Mouse (Mus musculus): Measurements from ENCODE around the gene Mast4. TPM values are rescaled to one million over a fixed set of nuclear protein-coding genes. Genes with fewer than 3 reads are reported as not detected.

The Mast4 gene
- polyA plus RNA-seq, 1 experiment from 2014 or later, result 31.8 TPM

DNA sequence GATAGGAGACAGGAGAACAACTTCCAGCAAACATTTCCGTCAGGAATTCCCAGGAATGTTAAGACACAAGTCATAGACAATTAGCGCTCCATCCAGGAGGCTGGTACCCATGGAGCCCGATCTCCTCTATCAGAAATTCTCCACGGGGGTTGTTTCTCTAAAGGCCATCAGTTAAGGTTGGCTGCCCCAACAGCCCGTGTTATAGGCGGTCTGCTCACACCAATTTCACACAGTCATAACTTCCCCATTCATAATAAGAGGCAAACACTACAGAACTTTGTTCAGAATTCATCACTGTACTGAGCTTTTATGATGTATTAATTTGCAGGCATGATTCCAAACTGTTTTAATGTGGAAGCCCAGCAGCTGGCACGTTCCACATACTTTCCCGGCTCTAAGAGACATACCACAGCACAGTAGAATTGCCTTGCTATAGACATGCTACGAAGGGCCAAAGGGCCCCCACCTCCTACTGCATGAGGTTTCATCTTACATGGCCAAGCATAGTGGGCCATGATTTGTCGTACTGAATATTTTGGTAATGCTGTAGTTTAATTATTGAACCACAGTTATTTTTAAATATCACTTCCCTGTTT, 19.1 kb downstream of the Mast4 start:
- H3K4me2 ChIP-seq, result no peak overlapping the region
- H3K9me3 ChIP-seq, result no peaks in the 10 kb centered on the region
- no peak overlapping the region for H3K27ac ChIP-seq
- 48% methylated on average over 10 of the region's 10 CpGs for WGBS
- no peak overlapping the region for H3K9ac ChIP-seq
- no peaks in the 10 kb centered on the region for H3K4me1 ChIP-seq
- H3K36me3 ChIP-seq, result no peaks in the 10 kb centered on the region
- ATAC-seq (ENCODE audit: borderline replicate concordance, extremely low read depth, low FRiP score, low TSS enrichment), result no peak
- H3K4me3 ChIP-seq, result no peak overlapping the region
- no peaks in the 10 kb centered on the region for H3K27me3 ChIP-seq

DNA sequence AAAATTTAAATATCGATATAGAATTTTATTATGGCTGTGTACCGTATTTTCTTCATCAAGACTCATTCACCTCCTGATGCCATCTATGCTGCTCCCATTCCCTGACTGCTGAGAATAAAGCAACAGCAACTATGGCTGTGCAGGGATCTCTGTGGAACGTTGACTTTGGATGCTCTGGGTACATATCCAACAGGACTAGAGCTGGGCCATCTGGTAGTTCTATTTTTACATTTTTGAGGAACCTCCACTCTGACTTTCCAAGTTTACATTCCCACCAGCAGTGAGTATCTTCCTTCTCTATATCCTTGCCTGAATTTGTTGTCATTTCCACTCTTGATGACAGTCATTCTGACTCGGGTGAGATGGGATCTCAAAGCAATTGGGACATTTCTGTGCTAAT, 26.0 kb downstream of the Mast4 start:
- 82% methylated on average over 4 of the region's 4 CpGs for WGBS
- Histone ChIP-seq H3K36me3 (no peaks in the 10 kb centered on the region), H3K4me3 (no peak overlapping the region), H3K9me3 (no peaks in the 10 kb centered on the region), H3K27me3 (no peaks in the 10 kb centered on the region), H3K9ac (no peak overlapping the region), H3K4me1 (no peaks in the 10 kb centered on the region), H3K27ac (no peak overlapping the region), H3K4me2 (no peak overlapping the region)
- ATAC-seq (ENCODE audit: borderline replicate concordance, extremely low read depth, low FRiP score, low TSS enrichment), result no peak

DNA sequence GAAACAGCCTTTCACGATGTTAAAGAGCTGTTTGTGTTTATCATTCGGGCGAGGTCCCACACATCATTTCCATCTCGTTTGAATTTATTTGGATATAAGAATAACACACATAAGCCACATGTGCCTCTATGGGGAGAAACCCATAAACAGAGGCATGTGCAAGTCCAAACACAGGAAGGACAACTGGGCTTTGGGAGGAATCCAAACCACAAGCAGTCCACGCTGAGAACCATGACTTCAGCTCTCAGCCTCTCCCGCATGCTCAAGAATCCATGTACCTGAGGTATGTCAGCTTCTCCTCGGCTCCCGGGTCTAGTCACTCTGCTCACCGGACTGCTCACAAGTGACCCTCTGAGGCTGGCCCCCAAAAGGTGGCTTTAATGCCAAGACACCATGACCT, 30.5 kb downstream of the Mast4 start:
- no peaks in the 10 kb centered on the region for H3K9me3 ChIP-seq
- WGBS, result 66% methylated on average over 9 of the region's 9 CpGs
- H3K36me3 ChIP-seq, result no peaks in the 10 kb centered on the region
- H3K9ac ChIP-seq, result no peak overlapping the region
- H3K27me3 ChIP-seq, result no peaks in the 10 kb centered on the region
- H3K4me1 ChIP-seq, result no peaks in the 10 kb centered on the region
- no peak overlapping the region for H3K27ac ChIP-seq
- ATAC-seq (ENCODE audit: borderline replicate concordance, extremely low read depth, low FRiP score, low TSS enrichment), result no peak
- H3K4me3 ChIP-seq, result no peak overlapping the region
- no peak overlapping the region for H3K4me2 ChIP-seq

DNA sequence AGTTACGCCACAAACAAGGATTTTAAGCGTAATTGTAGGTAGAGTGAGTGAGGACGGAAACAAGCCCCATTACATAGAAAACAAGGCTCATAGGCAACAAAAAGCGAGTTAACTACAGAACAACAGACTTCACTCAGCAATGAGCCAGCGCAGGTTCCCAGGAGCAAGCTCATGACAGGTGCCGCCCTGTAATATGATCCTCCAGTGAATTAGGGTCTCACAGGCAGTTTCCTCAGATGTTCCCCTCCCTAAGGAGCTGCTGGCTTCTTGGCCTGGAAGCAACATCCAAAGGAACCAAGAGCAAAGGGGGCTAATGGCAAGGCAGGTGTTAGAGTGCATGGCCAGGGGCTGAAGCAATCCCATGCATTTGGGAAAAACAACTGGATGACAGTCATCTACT, 31.8 kb downstream of the Mast4 start:
- no peaks in the 10 kb centered on the region for H3K27me3 ChIP-seq
- no peaks in the 10 kb centered on the region for H3K9me3 ChIP-seq
- no peak overlapping the region for H3K9ac ChIP-seq
- no peak for ATAC-seq (ENCODE audit: borderline replicate concordance, extremely low read depth, low FRiP score, low TSS enrichment)
- 52% methylated on average over 6 of the region's 6 CpGs for WGBS
- H3K4me2 ChIP-seq, result no peak overlapping the region
- H3K27ac ChIP-seq, result no peak overlapping the region
- H3K4me3 ChIP-seq, result no peak overlapping the region
- H3K4me1 ChIP-seq, result no peaks in the 10 kb centered on the region
- H3K36me3 ChIP-seq, result no peaks in the 10 kb centered on the region

DNA sequence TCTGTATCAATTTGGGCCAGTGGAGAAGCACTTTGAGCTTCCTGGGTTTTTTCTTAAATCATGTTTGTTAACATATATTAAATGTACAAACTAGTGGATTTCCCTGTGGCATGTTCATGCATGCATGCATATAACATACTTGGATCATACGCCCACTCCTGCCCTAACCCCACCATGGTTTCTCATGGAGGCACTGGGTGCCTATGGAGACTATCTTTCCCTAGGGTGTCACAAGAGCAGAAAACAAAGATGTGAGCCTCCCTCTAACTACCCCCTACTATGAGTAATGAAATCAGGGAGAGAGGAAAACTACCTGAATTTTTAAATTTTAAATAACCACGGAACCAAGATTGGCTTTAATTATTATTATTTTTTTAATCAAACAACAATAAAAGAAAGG, 32.2 kb downstream of the Mast4 start:
- Histone ChIP-seq H3K27me3 (no peaks in the 10 kb centered on the region), H3K9me3 (no peaks in the 10 kb centered on the region), H3K27ac (no peak overlapping the region), H3K9ac (no peak overlapping the region), H3K4me2 (no peak overlapping the region), H3K4me3 (no peak overlapping the region), H3K36me3 (no peaks in the 10 kb centered on the region), H3K4me1 (no peaks in the 10 kb centered on the region)
- WGBS, result 86% methylated on average over 2 of the region's 2 CpGs
- no peak for ATAC-seq (ENCODE audit: borderline replicate concordance, extremely low read depth, low FRiP score, low TSS enrichment)

DNA sequence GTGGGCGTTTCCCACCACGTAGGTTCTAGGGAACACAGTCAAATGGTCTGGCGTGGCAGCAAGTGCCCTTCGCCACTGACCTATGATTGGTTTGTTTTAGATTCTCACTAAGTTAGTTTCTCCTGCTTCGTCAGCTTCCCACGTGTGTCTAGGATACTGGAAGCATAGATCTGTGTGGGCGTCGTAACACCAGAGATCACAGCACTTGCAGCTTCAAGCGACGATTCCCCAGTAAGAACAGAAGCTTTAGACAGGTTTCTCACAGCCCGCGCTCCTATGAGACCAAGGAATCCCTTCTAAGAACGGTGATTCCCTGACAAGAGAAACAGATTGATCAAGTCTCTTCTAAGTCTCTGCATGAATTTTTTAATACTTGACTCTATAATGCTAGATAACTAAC, 39.9 kb downstream of the Mast4 start:
- Histone ChIP-seq H3K27me3 (no peaks in the 10 kb centered on the region), H3K27ac (no peak overlapping the region), H3K4me1 (no peaks in the 10 kb centered on the region), H3K9me3 (no peaks in the 10 kb centered on the region), H3K9ac (no peak overlapping the region), H3K36me3 (no peaks in the 10 kb centered on the region), H3K4me3 (no peak overlapping the region), H3K4me2 (no peak overlapping the region)
- no peak for ATAC-seq (ENCODE audit: borderline replicate concordance, extremely low read depth, low FRiP score, low TSS enrichment)
- WGBS, result 75% methylated on average over 13 of the region's 13 CpGs

DNA sequence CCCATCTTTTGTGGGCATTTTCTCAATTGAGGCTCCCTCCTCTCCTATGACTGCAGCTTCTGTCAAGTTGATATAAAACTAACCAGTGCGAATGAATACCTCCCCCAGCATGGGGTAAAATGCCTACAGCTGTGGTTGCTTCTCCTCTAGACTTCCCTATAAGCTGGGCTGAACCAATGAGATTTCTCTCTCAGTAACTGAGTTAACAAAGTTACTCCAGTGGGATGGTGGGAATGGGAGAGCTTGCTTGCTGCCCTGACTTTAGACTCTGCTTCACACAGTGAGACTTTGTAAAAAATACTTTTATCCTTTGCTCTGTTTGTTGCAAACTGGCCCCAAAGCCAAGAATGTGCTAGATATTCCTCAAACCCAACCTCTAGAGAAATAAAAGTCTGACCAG, 41.2 kb downstream of the Mast4 start:
- no peak overlapping the region for H3K4me2 ChIP-seq
- no peak for ATAC-seq (ENCODE audit: borderline replicate concordance, extremely low read depth, low FRiP score, low TSS enrichment)
- no peak overlapping the region for H3K4me3 ChIP-seq
- no peaks in the 10 kb centered on the region for H3K9me3 ChIP-seq
- no peaks in the 10 kb centered on the region for H3K36me3 ChIP-seq
- no peaks in the 10 kb centered on the region for H3K27me3 ChIP-seq
- H3K27ac ChIP-seq, result no peak overlapping the region
- H3K9ac ChIP-seq, result no peak overlapping the region
- no peaks in the 10 kb centered on the region for H3K4me1 ChIP-seq
- 92% methylated on average over 1 of the region's 1 CpGs for WGBS

DNA sequence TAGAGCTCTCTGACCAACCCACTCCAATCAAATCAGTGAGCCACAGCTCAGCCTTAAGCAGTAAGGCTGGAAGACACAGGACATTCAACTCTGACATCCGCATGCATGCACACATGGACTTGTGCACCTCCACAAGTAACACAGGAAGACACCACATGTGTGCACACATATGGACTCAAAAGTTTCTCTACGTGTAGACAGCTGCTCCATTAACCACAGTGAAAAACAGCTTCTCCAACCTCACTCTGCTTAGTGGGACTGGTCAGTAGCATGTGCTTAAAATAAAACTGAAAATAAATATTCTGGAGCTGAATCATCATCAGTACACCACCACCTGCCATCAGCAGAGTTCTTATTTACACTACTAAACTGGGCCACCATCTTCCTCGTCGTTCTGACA, 43.2 kb downstream of the Mast4 start:
- ATAC-seq (ENCODE audit: borderline replicate concordance, extremely low read depth, low FRiP score, low TSS enrichment), result no peak
- 64% methylated on average over 4 of the region's 4 CpGs for WGBS
- no peaks in the 10 kb centered on the region for H3K4me1 ChIP-seq
- no peaks in the 10 kb centered on the region for H3K9me3 ChIP-seq
- no peak overlapping the region for H3K4me3 ChIP-seq
- no peak overlapping the region for H3K9ac ChIP-seq
- H3K36me3 ChIP-seq, result no peaks in the 10 kb centered on the region
- no peak overlapping the region for H3K4me2 ChIP-seq
- H3K27me3 ChIP-seq, result no peaks in the 10 kb centered on the region
- no peak overlapping the region for H3K27ac ChIP-seq

DNA sequence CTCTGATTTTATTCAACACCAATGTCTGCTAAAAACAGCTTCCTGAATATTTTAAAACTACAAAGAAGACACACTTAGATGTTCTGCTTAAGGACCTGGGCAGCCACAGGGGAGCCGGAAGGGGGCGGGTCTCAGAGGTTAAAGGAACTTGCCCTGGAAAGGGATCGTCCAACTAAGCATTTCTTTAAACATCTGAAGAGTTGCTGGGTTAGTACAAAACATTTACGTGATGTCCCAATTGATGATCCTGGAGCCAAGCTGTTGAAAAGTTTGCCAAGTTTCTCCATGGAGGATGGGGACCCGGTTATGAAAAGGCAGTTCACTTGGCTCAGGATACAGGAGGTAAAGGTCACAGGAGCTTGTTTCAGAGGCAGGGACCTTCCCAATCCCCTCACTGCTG, 48.5 kb downstream of the Mast4 start:
- no peak for ATAC-seq (ENCODE audit: borderline replicate concordance, extremely low read depth, low FRiP score, low TSS enrichment)

DNA sequence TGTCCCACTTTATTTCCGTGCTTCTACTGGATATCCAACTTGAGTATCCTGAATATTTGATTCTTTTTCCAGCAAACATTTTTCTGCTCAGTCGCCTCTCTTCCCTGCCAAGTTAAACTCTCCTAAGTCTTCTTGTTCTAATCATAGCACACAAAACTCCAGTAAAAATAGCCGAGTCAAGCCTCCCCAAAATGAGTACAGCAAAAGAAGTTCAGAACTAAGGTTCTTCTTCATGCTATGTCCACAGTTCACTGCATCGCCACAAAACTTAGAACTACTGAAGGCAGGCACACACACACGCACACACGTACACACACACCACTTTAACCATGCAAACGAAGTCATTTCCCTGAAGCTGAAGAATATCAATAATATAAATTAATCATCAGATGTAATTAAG, 49.3 kb downstream of the Mast4 start:
- ATAC-seq (ENCODE audit: borderline replicate concordance, extremely low read depth, low FRiP score, low TSS enrichment), result no peak
- 81% methylated on average over 7 of the region's 7 CpGs for WGBS
- Histone ChIP-seq H3K9me3 (no peaks in the 10 kb centered on the region), H3K4me3 (no peak overlapping the region), H3K36me3 (no peaks in the 10 kb centered on the region), H3K27ac (no peak overlapping the region), H3K4me1 (no peaks in the 10 kb centered on the region), H3K27me3 (no peaks in the 10 kb centered on the region), H3K4me2 (no peak overlapping the region), H3K9ac (no peak overlapping the region)

More for the DNA sequence above, 48.5 kb downstream of the Mast4 start:
- H3K9ac ChIP-seq, result no peak overlapping the region
- no peaks in the 10 kb centered on the region for H3K27me3 ChIP-seq
- no peak overlapping the region for H3K27ac ChIP-seq
- H3K9me3 ChIP-seq, result no peaks in the 10 kb centered on the region
- H3K4me2 ChIP-seq, result no peak overlapping the region
- WGBS, result 72% methylated on average over 5 of the region's 5 CpGs
- H3K4me1 ChIP-seq, result no peaks in the 10 kb centered on the region
- H3K4me3 ChIP-seq, result no peak overlapping the region
- H3K36me3 ChIP-seq, result no peaks in the 10 kb centered on the region

DNA sequence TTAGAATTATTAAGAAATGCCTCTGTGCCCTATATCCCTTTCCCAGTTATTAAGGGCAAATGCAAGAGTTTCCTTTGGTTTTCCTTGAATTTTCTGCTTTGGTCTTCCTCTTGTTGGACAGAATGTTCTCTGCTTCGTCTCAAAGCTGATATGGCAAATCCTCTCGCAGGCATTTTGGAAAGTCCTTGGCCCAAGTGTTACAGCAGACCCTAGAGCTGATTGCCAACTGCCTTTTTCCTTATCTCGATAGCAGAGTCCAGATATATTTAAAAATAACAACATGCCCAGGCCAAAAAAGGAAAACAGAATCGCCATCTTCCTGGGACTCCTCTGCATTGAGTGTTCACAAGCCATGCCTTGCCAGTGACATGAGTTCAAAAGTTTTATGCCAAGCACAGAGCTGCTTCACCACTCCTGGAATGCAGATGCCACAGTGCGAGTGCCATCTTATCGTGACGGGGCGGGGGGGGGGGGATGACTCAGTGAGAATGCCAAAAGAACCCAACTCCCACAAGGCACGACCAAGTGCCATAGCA, 63.4 kb downstream of the Mast4 start:
- H3K27ac ChIP-seq, result no peak overlapping the region
- 78% methylated on average over 9 of the region's 9 CpGs for WGBS
- no peak for ATAC-seq (ENCODE audit: borderline replicate concordance, extremely low read depth, low FRiP score, low TSS enrichment)

DNA sequence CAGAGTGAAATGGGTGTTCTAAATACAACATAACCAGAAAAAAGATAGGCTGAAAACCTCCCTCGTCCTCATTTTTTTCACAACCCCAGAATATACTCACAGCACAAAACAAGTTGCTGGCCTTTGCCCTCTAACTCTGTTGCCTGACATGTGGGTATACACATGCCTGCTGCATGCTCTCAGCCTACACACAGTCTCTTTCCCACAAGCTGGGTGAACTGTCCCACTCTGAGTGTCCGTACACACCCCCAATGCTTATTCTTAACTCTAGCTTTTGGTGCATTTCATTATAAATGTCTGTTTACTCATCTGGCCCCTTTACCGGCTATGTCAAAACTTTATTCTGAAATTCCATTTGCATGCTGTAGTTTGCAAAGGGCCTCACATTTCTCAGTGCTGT, 71.6 kb downstream of the Mast4 start:
- H3K36me3 ChIP-seq, result no peaks in the 10 kb centered on the region
- no peaks in the 10 kb centered on the region for H3K9me3 ChIP-seq
- H3K27ac ChIP-seq, result no peak overlapping the region
- no peak overlapping the region for H3K4me2 ChIP-seq
- H3K4me1 ChIP-seq, result no peaks in the 10 kb centered on the region
- 36% methylated on average over 3 of the region's 3 CpGs for WGBS
- no peaks in the 10 kb centered on the region for H3K27me3 ChIP-seq
- H3K9ac ChIP-seq, result no peak overlapping the region
- ATAC-seq (ENCODE audit: borderline replicate concordance, extremely low read depth, low FRiP score, low TSS enrichment), result no peak
- H3K4me3 ChIP-seq, result no peak overlapping the region

More for the DNA sequence above, 63.4 kb downstream of the Mast4 start:
- Histone ChIP-seq H3K4me3 (no peak overlapping the region), H3K27me3 (no peaks in the 10 kb centered on the region), H3K9me3 (no peaks in the 10 kb centered on the region), H3K36me3 (no peaks in the 10 kb centered on the region), H3K4me2 (no peak overlapping the region), H3K9ac (no peak overlapping the region), H3K4me1 (no peaks in the 10 kb centered on the region)

DNA sequence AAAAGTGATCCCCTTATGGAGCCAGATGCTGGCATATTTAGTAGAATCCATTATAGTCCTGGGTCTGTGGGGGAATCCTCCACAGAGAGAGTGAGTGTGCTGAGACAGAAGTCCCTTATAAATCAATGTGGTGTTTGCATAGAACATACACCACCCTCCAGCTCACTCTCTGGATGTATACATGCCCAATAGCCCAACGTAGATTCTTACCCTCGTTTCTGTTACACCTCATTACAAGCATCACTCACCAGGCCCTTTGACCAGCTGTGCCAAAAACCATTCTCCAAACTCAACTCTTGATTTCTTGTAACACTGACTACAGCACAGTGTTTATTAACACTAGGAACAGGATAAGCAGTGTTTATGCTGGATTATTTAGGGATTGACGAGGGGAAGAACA, 72.2 kb downstream of the Mast4 start:
- Histone ChIP-seq H3K9ac (no peak overlapping the region), H3K4me3 (no peak overlapping the region), H3K9me3 (no peaks in the 10 kb centered on the region), H3K36me3 (no peaks in the 10 kb centered on the region), H3K27me3 (no peaks in the 10 kb centered on the region), H3K27ac (no peak overlapping the region), H3K4me2 (no peak overlapping the region), H3K4me1 (no peaks in the 10 kb centered on the region)
- ATAC-seq (ENCODE audit: borderline replicate concordance, extremely low read depth, low FRiP score, low TSS enrichment), result peak; percentile 73; the same call in 1 of the 2 replicates
- WGBS, result 43% methylated on average over 3 of the region's 3 CpGs
